Mouse (Mus musculus) heart, adult 9 months (tissue): ENCODE measurements around the gene Thumpd1.
"Not testable (repeated sequence)": the region's sequence is repeated elsewhere in the genome, so short reads cannot be mapped to it uniquely, and the experiment has no call there.

Experiments
- DNase-seq, 2 experiments: peaks; one replicate each; pipeline ENCODE4 v3.0.0; 2022; ENCODE audit warnings: low spot score in 2 of 2

Gene Thumpd1

GRCm38 (mm10) chr7:119720253-119720946 lies at the start of gene Thumpd1:
Gene Thumpd1, minus strand, starts transcription at chr7:119720798.
- peak; percentile 80 to 87 for DNase-seq

GRCm38 (mm10) chr7:119769895-119770294 lies 49.3 kb upstream of the Thumpd1 start:
- no peak for DNase-seq

GRCm38 (mm10) chr7:119766996-119767395 lies 46.4 kb upstream of the Thumpd1 start:
- DNase-seq, result no peak

GRCm38 (mm10) chr7:119764377-119764776 lies 43.8 kb upstream of the Thumpd1 start:
- no peak for DNase-seq

DNA sequence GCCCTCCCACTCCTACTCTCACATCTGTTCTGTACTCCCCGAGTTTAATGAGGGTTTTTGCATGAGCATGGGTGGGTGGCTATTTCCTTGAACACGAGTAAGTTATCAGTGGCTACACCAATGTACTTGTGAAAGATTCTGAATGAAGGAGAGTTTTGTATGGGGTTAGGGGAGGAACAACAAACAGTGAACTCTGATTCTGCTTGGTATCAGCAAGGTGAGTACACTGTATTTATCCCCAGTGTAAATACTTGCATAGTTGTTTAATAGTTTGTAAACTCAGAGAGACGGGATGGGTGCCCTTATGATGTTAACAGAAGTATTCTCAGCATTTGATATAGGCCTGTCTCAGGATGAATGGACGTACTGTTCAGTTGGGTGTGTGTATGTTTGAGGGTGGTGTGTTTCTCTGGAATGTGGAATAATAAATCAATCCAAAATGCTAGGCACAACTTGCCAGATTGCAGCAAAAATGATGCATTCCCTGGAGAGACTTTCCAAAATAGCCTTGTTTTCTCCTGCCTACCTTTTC lies 41.6 kb upstream of the Thumpd1 start:
- no peak for DNase-seq

GRCm38 (mm10) chr7:119760527-119760951 lies 39.9 kb upstream of the Thumpd1 start, which contains the start of gene Acsm3:
Gene Acsm3, plus strand, starts transcription at chr7:119760923.
- DNase-seq, result no peak

DNA sequence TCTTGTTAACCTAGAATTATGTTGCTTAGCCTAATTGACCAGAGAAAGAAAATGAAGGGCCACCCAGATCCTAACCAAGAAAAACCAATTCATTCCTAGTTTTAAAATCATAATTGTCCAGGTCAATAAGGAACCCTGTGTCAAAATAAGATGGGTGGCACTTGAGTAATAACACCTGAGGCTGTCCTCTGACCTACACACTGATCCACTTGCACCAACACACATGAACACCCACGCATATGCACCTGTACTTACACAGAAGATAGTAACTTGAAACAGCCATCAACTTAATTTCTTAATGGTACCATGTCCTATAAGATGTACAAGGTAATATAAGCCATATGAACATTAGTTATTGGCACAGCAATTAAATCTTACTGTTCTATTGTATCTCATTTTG lies 33.1 kb upstream of the Thumpd1 start:
- DNase-seq, result no peak

GRCm38 (mm10) chr7:119749942-119750341 lies 29.3 kb upstream of the Thumpd1 start:
- DNase-seq, result no peak

DNA sequence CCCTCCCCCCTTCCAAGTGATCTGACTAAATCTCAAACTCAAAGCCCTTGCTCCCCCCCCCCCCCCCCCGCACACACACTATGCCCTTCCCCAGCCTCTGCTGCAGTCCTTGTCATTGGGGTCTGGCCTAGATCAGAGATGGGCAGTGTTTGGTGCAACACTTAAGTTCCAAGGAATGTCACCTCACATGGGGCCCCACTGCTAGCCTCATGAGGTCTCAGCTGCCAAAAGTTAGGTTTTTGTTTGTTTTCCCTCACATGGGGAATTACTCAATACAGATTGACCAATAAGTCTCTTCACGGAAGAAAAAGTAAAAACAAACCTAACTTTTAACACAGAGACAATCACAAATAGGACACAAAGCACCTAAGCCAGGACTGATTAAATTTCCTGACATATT lies 28.2 kb upstream of the Thumpd1 start:
- DNase-seq, result no peak

- DNase-seq, result no peak
Observed at GRCm38 (mm10) chr7:119745869-119746268, 25.3 kb upstream of the Thumpd1 start.

GRCm38 (mm10) chr7:119744321-119744720 lies 23.7 kb upstream of the Thumpd1 start:
- DNase-seq, result no peak

- not testable (repeated sequence) for DNase-seq
Observed at GRCm38 (mm10) chr7:119739798-119740468, 19.3 kb upstream of the Thumpd1 start.

GRCm38 (mm10) chr7:119738877-119739276 lies 18.3 kb upstream of the Thumpd1 start:
- no peak for DNase-seq

GRCm38 (mm10) chr7:119731262-119731661 lies 10.7 kb upstream of the Thumpd1 start:
- not testable (repeated sequence) for DNase-seq

GRCm38 (mm10) chr7:119727621-119728020 lies 7.0 kb upstream of the Thumpd1 start:
- no peak for DNase-seq

DNA sequence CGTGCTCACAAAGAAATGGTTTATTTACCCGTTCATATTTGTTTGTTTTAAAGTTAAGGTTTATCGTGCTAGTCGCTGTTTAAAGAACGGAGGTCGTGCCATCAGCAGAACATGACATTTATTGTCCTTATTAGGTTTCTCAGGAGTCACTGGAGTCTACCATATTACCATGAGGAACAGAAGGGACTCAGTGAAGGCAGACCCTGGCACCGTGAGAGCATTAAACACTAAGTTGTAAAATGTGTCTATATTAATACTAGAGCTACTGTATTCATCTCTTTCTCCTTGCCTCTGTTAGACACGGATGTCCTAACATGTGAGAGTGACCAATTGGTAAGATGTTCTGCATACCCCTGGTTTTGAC lies 331 bp upstream of the Thumpd1 start:
- DNase-seq, result no peak

- no peak for DNase-seq
Observed at GRCm38 (mm10) chr7:119714111-119714510, 6.5 kb downstream of the Thumpd1 start.

DNA sequence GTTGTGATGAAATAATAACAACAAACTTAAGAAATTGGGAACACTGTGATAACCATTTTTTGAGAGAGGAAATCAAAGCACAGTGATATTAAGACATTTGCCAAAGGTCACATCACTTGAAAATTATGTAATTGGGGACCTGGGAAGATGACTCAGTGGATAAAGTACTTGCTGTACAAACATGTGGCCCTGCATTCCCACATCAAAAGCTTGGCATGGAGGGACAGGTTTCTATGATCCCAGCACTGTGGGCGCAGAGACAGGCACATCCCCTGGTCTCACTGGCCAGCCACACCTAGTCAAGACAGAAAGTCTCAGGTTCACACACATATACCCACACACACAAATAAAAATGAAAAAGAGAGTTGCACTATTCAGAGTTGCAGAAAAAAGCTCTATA lies 25.7 kb downstream of the Thumpd1 start:
- DNase-seq, result no peak

- DNase-seq, result no peak
Observed at GRCm38 (mm10) chr7:119692302-119692701, 28.3 kb downstream of the Thumpd1 start.

DNA sequence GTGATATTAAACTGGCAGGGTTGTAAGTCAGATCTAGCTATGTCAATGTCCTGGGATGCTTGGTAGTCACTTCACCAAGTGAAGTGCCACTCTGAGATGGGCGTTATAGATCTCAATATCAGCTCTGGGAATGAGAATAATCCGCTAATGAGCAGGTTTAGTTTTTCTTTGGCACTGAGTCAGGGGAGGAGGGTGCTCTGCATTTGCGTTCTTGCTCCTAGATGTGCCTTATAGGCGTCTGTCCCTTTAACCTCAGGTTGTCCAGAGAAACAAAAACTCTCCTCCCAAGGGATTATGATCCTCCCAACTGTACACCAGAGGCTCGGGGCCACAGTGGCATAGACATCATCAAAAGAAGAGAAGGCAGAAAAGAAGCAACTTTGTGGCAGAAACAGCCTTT lies 30.9 kb downstream of the Thumpd1 start, which contains the start of gene Acsm4:
Gene Acsm4 (plus strand): TSS at position 301 of the 400 bp plus-strand sequence.
- no peak for DNase-seq

GRCm38 (mm10) chr7:119682699-119683098 lies 37.9 kb downstream of the Thumpd1 start:
- DNase-seq, result no peak

GRCm38 (mm10) chr7:119680107-119680506 lies 40.5 kb downstream of the Thumpd1 start:
- DNase-seq, result no peak

DNA sequence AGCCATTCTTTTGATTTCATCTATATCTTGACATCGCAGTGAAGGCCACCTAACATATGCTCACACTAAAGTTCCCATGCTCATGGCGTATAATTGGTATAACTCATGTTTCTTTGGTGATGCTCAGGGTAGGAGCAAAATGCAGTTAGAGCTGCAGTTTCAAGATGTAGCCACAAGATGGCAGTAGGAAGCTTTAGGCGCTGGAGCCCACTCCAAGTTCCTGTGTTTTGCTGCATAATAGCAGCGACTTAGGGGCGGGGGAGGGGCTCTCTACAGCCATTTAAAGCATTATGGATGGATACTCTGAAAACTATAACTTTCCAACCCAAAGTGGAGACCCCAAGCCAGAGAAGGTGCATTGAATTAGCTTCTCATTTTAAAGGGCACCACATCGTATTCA lies 47.1 kb downstream of the Thumpd1 start:
- no peak for DNase-seq
